Mouse (Mus musculus): ENCODE results near the gene Prkce. TPM values are rescaled to one million over a fixed set of nuclear protein-coding genes. Genes with fewer than 3 reads are reported as not detected.

Prkce gene
- polyA plus RNA-seq, 1 experiment from 2014 or later: 5.2 TPM

GRCm38 (mm10) chr17:86248832-86249231 is 81.2 kb downstream of the Prkce start:
- Histone ChIP-seq H3K9me3 (ENCODE audit: control insufficient read depth) (no peaks in the 10 kb centered on the region), H3K4me3 (ENCODE audit: low read depth, low read length) (no peak overlapping the region), H3K27ac (ENCODE audit: low read depth, low read length) (no peak overlapping the region), H3K4me1 (replicated peaks; ENCODE audit: control insufficient read depth, insufficient read depth, low read length) (no peaks in the 10 kb centered on the region), H3K36me3 (ENCODE audit: control insufficient read depth, insufficient read depth) (no peaks in the 10 kb centered on the region; the same call in 1 of the 2 replicates), H3K9ac (ENCODE audit: low read depth, low read length) (no peak overlapping the region), H3K4me2 (replicated peaks; ENCODE audit: low read depth) (no peak overlapping the region), H3K27me3 (replicated peaks; ENCODE audit: control insufficient read depth, insufficient read depth, low read length) (no peaks in the 10 kb centered on the region)
- ATAC-seq: no peak
- no peak for TF ChIP-seq CTCF (IDR thresholded peaks at IDR 0.05; ENCODE audit: low read depth)
- WGBS: 77% methylated on average over 8 of the region's 8 CpGs

DNA sequence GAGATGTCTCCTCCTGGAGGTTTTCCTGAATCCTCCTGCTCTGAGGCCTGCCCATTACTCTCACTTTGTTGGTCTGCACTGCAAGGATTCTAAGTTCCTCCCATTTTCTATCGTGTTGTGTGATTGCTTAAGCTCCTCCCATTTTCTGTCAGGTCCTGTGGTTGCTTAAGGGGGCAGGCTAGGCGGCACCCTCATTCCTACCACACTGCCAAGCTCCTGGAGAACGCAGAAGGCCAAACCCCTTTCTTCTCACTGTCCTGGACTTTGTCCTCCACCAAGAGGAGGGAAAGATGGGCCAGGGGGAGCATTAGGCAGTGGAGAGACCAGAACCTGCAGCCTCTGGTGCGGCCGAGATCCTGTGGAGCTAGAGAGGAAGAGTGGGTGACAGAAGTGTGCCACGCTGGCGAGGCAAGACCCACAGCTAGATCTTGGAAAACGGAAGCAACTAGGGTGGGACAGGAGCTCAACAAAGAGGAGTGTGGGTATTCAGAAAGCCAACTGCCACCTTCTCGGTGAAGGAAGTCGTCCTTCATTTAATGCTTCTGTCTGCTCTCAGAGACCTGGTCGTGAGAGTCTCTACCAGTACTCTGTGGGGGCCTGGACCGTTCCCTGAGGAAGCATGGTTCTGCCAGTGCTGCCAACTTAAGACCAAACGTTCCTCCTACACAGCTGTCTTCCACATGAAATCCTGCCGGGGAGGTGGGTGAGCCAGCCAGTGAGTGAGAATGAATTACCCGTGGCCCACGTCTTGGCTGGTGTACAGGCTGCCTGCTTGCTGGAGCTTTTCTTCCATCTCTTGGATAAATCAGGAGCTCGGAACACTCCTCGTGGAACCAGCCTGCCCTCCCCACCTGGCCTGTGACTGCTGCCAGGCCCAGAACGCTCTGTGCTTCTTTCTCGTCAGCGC is 82.2 kb downstream of the Prkce start:
- no peak for TF ChIP-seq CTCF (IDR thresholded peaks at IDR 0.05; ENCODE audit: low read depth)
- no peak overlapping the region for H3K4me3 ChIP-seq (ENCODE audit: low read depth, low read length)

DNA sequence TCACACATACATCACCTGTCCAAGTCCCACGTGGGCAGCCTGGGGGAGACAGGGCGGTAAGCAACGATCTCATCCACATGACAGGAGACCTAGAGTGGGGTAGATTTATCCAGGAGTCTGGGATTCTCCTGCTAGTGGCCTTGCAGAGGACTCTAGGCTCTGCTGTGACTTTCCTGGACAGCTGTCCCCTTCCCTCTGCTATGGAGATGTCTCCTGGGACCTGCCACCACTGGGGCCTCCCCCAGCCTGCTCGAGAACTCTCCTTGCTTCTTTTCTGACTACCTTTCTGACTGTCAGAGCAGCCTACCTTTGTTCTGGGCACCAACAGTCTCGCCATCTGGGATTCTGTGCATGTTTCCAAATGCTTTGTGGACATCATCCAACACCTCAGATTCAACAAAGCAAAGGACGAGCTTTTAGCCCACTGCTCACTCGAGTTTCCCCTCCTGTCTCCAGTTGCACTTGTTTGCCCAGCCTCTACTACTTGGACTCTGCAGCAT is 82.9 kb downstream of the Prkce start:
- no peaks in the 10 kb centered on the region; the same call in 1 of the 2 replicates for H3K36me3 ChIP-seq (ENCODE audit: control insufficient read depth, insufficient read depth)
- H3K27ac ChIP-seq (ENCODE audit: low read depth, low read length): no peak overlapping the region
- H3K27me3 ChIP-seq (replicated peaks; ENCODE audit: control insufficient read depth, insufficient read depth, low read length): no peaks in the 10 kb centered on the region
- H3K4me3 ChIP-seq (ENCODE audit: low read depth, low read length): no peak overlapping the region
- no peak for TF ChIP-seq CTCF (IDR thresholded peaks at IDR 0.05; ENCODE audit: low read depth)
- H3K9me3 ChIP-seq (ENCODE audit: control insufficient read depth): no peaks in the 10 kb centered on the region
- H3K4me2 ChIP-seq (replicated peaks; ENCODE audit: low read depth): no peak overlapping the region
- WGBS: 77% methylated on average over 7 of the region's 7 CpGs
- ATAC-seq: no peak
- no peaks in the 10 kb centered on the region for H3K4me1 ChIP-seq (replicated peaks; ENCODE audit: control insufficient read depth, insufficient read depth, low read length)
- no peak overlapping the region for H3K9ac ChIP-seq (ENCODE audit: low read depth, low read length)

More for the DNA sequence above, 82.2 kb downstream of the Prkce start:
- H3K27me3 ChIP-seq (replicated peaks; ENCODE audit: control insufficient read depth, insufficient read depth, low read length): no peaks in the 10 kb centered on the region
- 73% methylated on average over 21 of the region's 21 CpGs for WGBS
- no peak overlapping the region for H3K9ac ChIP-seq (ENCODE audit: low read depth, low read length)
- H3K9me3 ChIP-seq (ENCODE audit: control insufficient read depth): no peaks in the 10 kb centered on the region
- no peaks in the 10 kb centered on the region; the same call in 1 of the 2 replicates for H3K36me3 ChIP-seq (ENCODE audit: control insufficient read depth, insufficient read depth)
- no peak overlapping the region for H3K4me2 ChIP-seq (replicated peaks; ENCODE audit: low read depth)
- no peak overlapping the region for H3K27ac ChIP-seq (ENCODE audit: low read depth, low read length)
- H3K4me1 ChIP-seq (replicated peaks; ENCODE audit: control insufficient read depth, insufficient read depth, low read length): no peaks in the 10 kb centered on the region
- peak; percentile 33; the same call in 1 of the 2 replicates for ATAC-seq

GRCm38 (mm10) chr17:86253884-86254283 is 86.3 kb downstream of the Prkce start:
- no peaks in the 10 kb centered on the region for H3K9me3 ChIP-seq (ENCODE audit: control insufficient read depth)
- no peak for ATAC-seq
- H3K27me3 ChIP-seq (replicated peaks; ENCODE audit: control insufficient read depth, insufficient read depth, low read length): no peaks in the 10 kb centered on the region
- H3K4me2 ChIP-seq (replicated peaks; ENCODE audit: low read depth): no peak overlapping the region
- no peaks in the 10 kb centered on the region for H3K4me1 ChIP-seq (replicated peaks; ENCODE audit: control insufficient read depth, insufficient read depth, low read length)
- no peak overlapping the region for H3K4me3 ChIP-seq (ENCODE audit: low read depth, low read length)
- no peaks in the 10 kb centered on the region for H3K36me3 ChIP-seq (ENCODE audit: control insufficient read depth, insufficient read depth)
- 60% methylated on average over 9 of the region's 9 CpGs for WGBS
- H3K27ac ChIP-seq (ENCODE audit: low read depth, low read length): no peak overlapping the region
- TF ChIP-seq CTCF (IDR thresholded peaks at IDR 0.05; ENCODE audit: low read depth): no peak
- H3K9ac ChIP-seq (ENCODE audit: low read depth, low read length): no peak overlapping the region

GRCm38 (mm10) chr17:86254285-86254684 is 86.7 kb downstream of the Prkce start:
- no peak for TF ChIP-seq CTCF (IDR thresholded peaks at IDR 0.05; ENCODE audit: low read depth)
- WGBS: 81% methylated on average over 8 of the region's 8 CpGs
- ATAC-seq: no peak
- no peak overlapping the region for H3K4me3 ChIP-seq (ENCODE audit: low read depth, low read length)
- H3K4me1 ChIP-seq (replicated peaks; ENCODE audit: control insufficient read depth, insufficient read depth, low read length): no peaks in the 10 kb centered on the region
- H3K36me3 ChIP-seq (ENCODE audit: control insufficient read depth, insufficient read depth): no peaks in the 10 kb centered on the region
- no peak overlapping the region for H3K4me2 ChIP-seq (replicated peaks; ENCODE audit: low read depth)
- H3K9me3 ChIP-seq (ENCODE audit: control insufficient read depth): no peaks in the 10 kb centered on the region
- no peaks in the 10 kb centered on the region for H3K27me3 ChIP-seq (replicated peaks; ENCODE audit: control insufficient read depth, insufficient read depth, low read length)
- no peak overlapping the region for H3K9ac ChIP-seq (ENCODE audit: low read depth, low read length)
- no peak overlapping the region for H3K27ac ChIP-seq (ENCODE audit: low read depth, low read length)

- no peaks in the 10 kb centered on the region for H3K36me3 ChIP-seq (ENCODE audit: control insufficient read depth, insufficient read depth)
- no peak overlapping the region for H3K27ac ChIP-seq (ENCODE audit: low read depth, low read length)
- WGBS: 97% methylated on average over 6 of the region's 6 CpGs
- TF ChIP-seq CTCF (IDR thresholded peaks at IDR 0.05; ENCODE audit: low read depth): peak; percentile 49
- no peak overlapping the region for H3K9ac ChIP-seq (ENCODE audit: low read depth, low read length)
- ATAC-seq: no peak
- H3K9me3 ChIP-seq (ENCODE audit: control insufficient read depth): no peaks in the 10 kb centered on the region
- no peak overlapping the region for H3K4me2 ChIP-seq (replicated peaks; ENCODE audit: low read depth)
- H3K4me1 ChIP-seq (replicated peaks; ENCODE audit: control insufficient read depth, insufficient read depth, low read length): no peaks in the 10 kb centered on the region
- H3K27me3 ChIP-seq (replicated peaks; ENCODE audit: control insufficient read depth, insufficient read depth, low read length): no peaks in the 10 kb centered on the region
- no peak overlapping the region for H3K4me3 ChIP-seq (ENCODE audit: low read depth, low read length)
These were observed 87.4 kb downstream of the Prkce start for GRCm38 (mm10) chr17:86254978-86255377.
